Mouse (Mus musculus): Measurements from ENCODE around the gene Pcbp2.

DNA sequence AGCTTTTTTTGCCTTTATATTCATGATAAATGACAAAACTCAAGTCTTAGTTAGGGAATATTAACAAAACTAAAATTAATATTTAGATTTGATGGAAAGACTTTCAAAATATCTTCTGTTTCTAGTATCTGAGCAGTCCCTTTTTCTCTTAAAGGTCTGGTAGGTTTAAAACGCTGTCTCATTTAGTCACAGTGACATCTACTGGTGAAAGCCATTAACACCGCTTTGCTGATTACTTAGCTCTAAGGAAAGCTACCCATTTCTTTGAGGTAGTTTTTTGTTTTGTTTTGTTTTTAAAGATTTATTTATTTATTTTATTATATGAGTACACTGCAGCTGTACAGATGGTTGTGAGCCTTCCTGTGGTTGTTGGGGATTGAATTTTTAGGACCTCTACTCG lies 48.9 kb upstream of the Pcbp2 start:
- TF ChIP-seq POLR2A (IDR thresholded peaks at IDR 0.05; ENCODE audit: insufficient read depth, low read depth, low read length) (no peak), CTCF (IDR thresholded peaks at IDR 0.05; ENCODE audit: insufficient read depth, low read depth, low read length) (no peak)

All from olfactory bulb, adult 2 months (tissue).